Mouse (Mus musculus) heart, postnatal 0 days (tissue): ENCODE results near the gene Csf2.

Experiments used
- CTCF ChIP-seq: IDR thresholded peaks from 2 replicates; pipeline ENCODE4 v1.5.1; 2016; ENCODE audit warnings: antibody characterized with exemption, control low read depth, low read depth
- EP300 ChIP-seq: IDR thresholded peaks from 2 replicates; pipeline ENCODE4 v1.6.1; 2016; ENCODE audit warnings: antibody characterized with exemption, low read depth

DNA sequence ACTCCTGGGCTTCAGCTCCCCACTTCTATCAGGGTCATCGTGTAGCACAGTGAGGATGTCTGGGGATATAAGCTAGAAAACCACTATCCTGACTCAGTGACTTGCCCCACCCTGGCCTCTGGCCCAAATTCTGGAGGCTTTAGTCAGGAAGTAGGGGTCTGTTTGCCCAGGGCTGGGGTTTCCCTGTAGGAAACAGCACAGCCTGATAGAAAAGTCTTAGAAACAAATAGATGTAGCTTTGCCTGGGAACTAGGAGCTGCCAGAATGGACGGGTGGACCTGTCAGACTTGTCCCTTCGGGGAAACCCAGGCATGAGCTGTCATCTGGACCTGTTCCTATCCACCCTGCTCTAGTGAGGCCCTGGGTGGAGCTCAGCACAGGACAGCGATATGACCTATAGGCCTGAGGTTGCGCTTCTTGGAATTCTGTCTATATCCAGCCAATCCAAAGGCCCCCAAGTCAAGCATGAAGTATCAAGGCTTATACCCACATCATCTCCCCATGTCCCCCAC lies 24.9 kb downstream of the Csf2 start:
- TF ChIP-seq CTCF: no peak
- TF ChIP-seq EP300: no peak
